Mouse (Mus musculus) heart, postnatal 0 days (tissue): Measurements from ENCODE around the gene Vmn1r9. TPM values are rescaled to one million over a fixed set of nuclear protein-coding genes. Genes with fewer than 3 reads are reported as not detected.

Experiments
- ATAC-seq: fragments of 200-750 bp; cut with Nextera tagmentation; 2 replicates; pipeline ENCODE4 v1.8.0; 2017; ENCODE audit warnings: low read depth, moderate number of reproducible peaks, moderate library complexity; ENCODE audit not compliant: insufficient read depth
- DNase-seq: peaks from one replicate; pipeline ENCODE4 v3.0.0-alpha.2; 2016; ENCODE audit warnings: low spot score
- H3K27ac ChIP-seq: fragments of 300-500 bp; sonication (generic); 2 replicates; pipeline ENCODE4 v1.5.1; 2014; ENCODE audit warnings: low read depth, mild to moderate bottlenecking
- H3K27me3 ChIP-seq: fragments of 300-500 bp; sonication (generic); 2 replicates; pipeline ENCODE4 v1.6.1; 2014; ENCODE audit warnings: low read length, mixed read lengths; ENCODE audit not compliant: control insufficient read depth, insufficient read depth
- H3K36me3 ChIP-seq: fragments of 300-500 bp; sonication (generic); replicated peaks from 2 replicates; pipeline ENCODE4 v1.6.1; 2014; ENCODE audit warnings: low read length, mixed read lengths; ENCODE audit not compliant: control insufficient read depth, insufficient read depth
- H3K4me1 ChIP-seq: fragments of 300-500 bp; sonication (generic); 2 replicates; pipeline ENCODE4 v1.6.1; 2014; ENCODE audit warnings: antibody characterized with exemption; ENCODE audit not compliant: control insufficient read depth, insufficient read depth
- H3K4me2 ChIP-seq: fragments of 300-500 bp; sonication (generic); 2 replicates; pipeline ENCODE4 v1.6.1; 2014; ENCODE audit warnings: low read depth, mild to moderate bottlenecking, low read length, moderate library complexity
- H3K4me3 ChIP-seq: fragments of 300-500 bp; sonication (generic); 2 replicates; pipeline ENCODE4 v1.5.1; 2014; ENCODE audit warnings: low read depth, low read length
- H3K9ac ChIP-seq: fragments of 300-500 bp; sonication (generic); replicated peaks from 2 replicates; pipeline ENCODE4 v1.6.1; 2014; ENCODE audit warnings: low read depth, low read length, mixed read lengths
- H3K9me3 ChIP-seq: fragments of 300-500 bp; sonication (generic); replicated peaks from 2 replicates; pipeline ENCODE4 v1.6.1; 2016; ENCODE audit warnings: low read length; ENCODE audit not compliant: control insufficient read depth
- CTCF ChIP-seq: IDR thresholded peaks from 2 replicates; pipeline ENCODE4 v1.5.1; 2016; ENCODE audit warnings: antibody characterized with exemption, control low read depth, low read depth
- EP300 ChIP-seq: IDR thresholded peaks from 2 replicates; pipeline ENCODE4 v1.6.1; 2016; ENCODE audit warnings: antibody characterized with exemption, low read depth
- WGBS: fragments of 180-500 bp; shearing (Covaris S2); extraction: QIAGEN DNeasy Blood & Tissue Kit; methylation state at CpG from one replicate; pipeline ENCODE4 v1.1.7; 2014; 5-methylcytosine and 5-hydroxymethylcytosine counted together
- polyA plus RNA-seq: library from polyadenylated mRNA; unstranded; fragments of >200 nt; fragmentation: Nextera tagmentation; extraction: Ambion mirVana; gene quantifications from 2 replicates; pipeline ENCODE4 v1.2.1, GENCODE M21; 2015
- total RNA-seq: library from RNA; depleted of rRNA; stranded (reverse); fragments of >200 nt; gene quantifications from 2 replicates; pipeline ENCODE4 v1.2.3, GENCODE M21; 2014; ENCODE audit warnings: low replicate concordance; rRNA removed

Gene Vmn1r9
- total and polyA plus RNA-seq, 2 experiments from 2014 or later: not detected

- Histone ChIP-seq H3K4me3 (no peak within 1 kb of the TSS), H3K36me3 (no peaks in the 10 kb centered on the region), H3K4me2 (no peak within 1 kb of the TSS), H3K9ac (no peak within 1 kb of the TSS), H3K9me3 (no peaks in the 10 kb centered on the region), H3K27me3 (no peaks in the 10 kb centered on the region), H3K27ac (no peak within 1 kb of the TSS), H3K4me1 (no peaks in the 10 kb centered on the region)
- TF ChIP-seq CTCF (no peak), EP300 (no peak)
- 70% methylated on average over 3 of the region's 3 CpGs for WGBS
- DNase-seq: no peak
- no peak for ATAC-seq
These were observed 42.6 kb downstream of the Vmn1r9 start, which contains the start of gene Vmn1r10 for GRCm38 (mm10) chr6:57109154-57109553. Gene Vmn1r10, plus strand, starts transcription at chr6:57109454.

Other genes with a start within 250 kb of the Vmn1r9 start
- gene Fkbp9, start 234.7 kb upstream of the Vmn1r9 start, total RNA-seq: 123 and 142 TPM in 2 replicates
- 90.0 and 90.2 TPM in 2 replicates for gene Fkbp9, start 234.7 kb upstream of the Vmn1r9 start, polyA plus RNA-seq
- gene Nt5c3, start 142.9 kb upstream of the Vmn1r9 start, total RNA-seq: 65.3 and 74.0 TPM in 2 replicates
- gene Nt5c3, start 142.9 kb upstream of the Vmn1r9 start, polyA plus RNA-seq: 95.9 and 108 TPM in 2 replicates
- not detected in 2 replicates for gene Vmn1r4, start 142.8 kb upstream of the Vmn1r9 start, total RNA-seq
- gene Vmn1r4, start 142.8 kb upstream of the Vmn1r9 start, polyA plus RNA-seq: 0.07 and 0.19 TPM in 2 replicates
- not detected in 2 replicates for gene Vmn1r5, start 96.5 kb upstream of the Vmn1r9 start, total RNA-seq
- gene Vmn1r5, start 96.5 kb upstream of the Vmn1r9 start, polyA plus RNA-seq: not detected in 2 replicates
- gene Vmn1r6, start 69.5 kb upstream of the Vmn1r9 start, total RNA-seq: not detected in 2 replicates
- gene Vmn1r6, start 69.5 kb upstream of the Vmn1r9 start, polyA plus RNA-seq: not detected in 2 replicates
- not detected in 2 replicates for gene Vmn1r7, start 41.5 kb upstream of the Vmn1r9 start, total RNA-seq
- not detected in 2 replicates for gene Vmn1r7, start 41.5 kb upstream of the Vmn1r9 start, polyA plus RNA-seq
- not detected in 2 replicates for gene Vmn1r8, start 34.5 kb upstream of the Vmn1r9 start, total RNA-seq
- not detected in 2 replicates for gene Vmn1r8, start 34.5 kb upstream of the Vmn1r9 start, polyA plus RNA-seq
- not detected in 2 replicates for gene Vmn1r10, start 42.7 kb downstream of the Vmn1r9 start, total RNA-seq
- gene Vmn1r10, start 42.7 kb downstream of the Vmn1r9 start, polyA plus RNA-seq: not detected in 2 replicates
- not detected in 2 replicates for gene Vmn1r11, start 66.7 kb downstream of the Vmn1r9 start, total RNA-seq
- gene Vmn1r11, start 66.7 kb downstream of the Vmn1r9 start, polyA plus RNA-seq: not detected in 2 replicates
- gene Vmn1r12, start 90.1 kb downstream of the Vmn1r9 start, total RNA-seq: not detected in 2 replicates
- not detected in 2 replicates for gene Vmn1r12, start 90.1 kb downstream of the Vmn1r9 start, polyA plus RNA-seq
- not detected in 2 replicates for gene Vmn1r13, start 136.5 kb downstream of the Vmn1r9 start, total RNA-seq
- gene Vmn1r13, start 136.5 kb downstream of the Vmn1r9 start, polyA plus RNA-seq: not detected in 2 replicates
- gene Vmn1r14, start 164.9 kb downstream of the Vmn1r9 start, total RNA-seq: not detected in 2 replicates
- not detected in 2 replicates for gene Vmn1r14, start 164.9 kb downstream of the Vmn1r9 start, polyA plus RNA-seq
- gene Vmn1r15, start 191.2 kb downstream of the Vmn1r9 start, total RNA-seq: not detected in 2 replicates
- gene Vmn1r15, start 191.2 kb downstream of the Vmn1r9 start, polyA plus RNA-seq: not detected in 2 replicates